Mouse (Mus musculus) frontal cortex, postnatal 14 days (tissue): ENCODE results near the gene Lamc1.
A peak's percentile ranks its signal among the peaks of the same experiment; 100 is the strongest.

Experiments used
- DNase-seq, 2 experiments: peaks; one replicate each; pipeline ENCODE4 v3.0.0; 2022; ENCODE audit warnings: low spot score in 2 of 2

Lamc1 gene

DNA sequence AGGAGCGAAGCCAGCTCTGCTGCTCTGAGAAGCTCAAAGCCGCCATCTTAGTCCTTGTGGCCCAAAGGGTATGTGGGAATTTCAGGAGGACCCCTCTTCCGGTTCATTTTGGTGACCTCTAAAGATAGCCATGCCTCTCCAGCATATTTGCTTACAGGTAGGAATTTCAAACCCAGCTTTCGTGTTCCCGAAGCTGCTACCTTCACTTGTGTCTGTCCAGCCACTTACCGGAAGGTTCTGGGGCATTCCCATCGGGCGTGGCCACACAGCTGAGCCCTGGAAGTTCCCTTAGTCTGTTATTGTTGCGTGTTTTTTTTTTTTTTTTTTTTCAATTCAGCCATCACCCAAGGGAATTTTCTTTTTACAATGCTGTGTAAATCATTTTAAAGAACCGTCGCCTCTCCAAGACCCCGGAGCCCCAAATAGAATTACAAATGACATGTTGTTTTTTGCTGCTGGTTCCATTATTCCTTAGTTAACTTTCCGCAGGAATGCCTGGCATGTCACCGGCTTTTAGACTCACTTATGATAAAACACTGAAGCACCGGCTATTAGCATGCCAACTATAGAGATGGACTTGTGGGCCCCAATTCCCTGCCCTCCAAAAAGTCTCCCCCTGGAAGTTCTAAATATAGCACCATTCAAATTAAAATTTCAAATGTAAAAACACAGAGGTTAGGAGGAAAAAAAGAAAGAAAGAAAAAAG lies 141.2 kb downstream of the Lamc1 start:
- DNase-seq = no peak

DNA sequence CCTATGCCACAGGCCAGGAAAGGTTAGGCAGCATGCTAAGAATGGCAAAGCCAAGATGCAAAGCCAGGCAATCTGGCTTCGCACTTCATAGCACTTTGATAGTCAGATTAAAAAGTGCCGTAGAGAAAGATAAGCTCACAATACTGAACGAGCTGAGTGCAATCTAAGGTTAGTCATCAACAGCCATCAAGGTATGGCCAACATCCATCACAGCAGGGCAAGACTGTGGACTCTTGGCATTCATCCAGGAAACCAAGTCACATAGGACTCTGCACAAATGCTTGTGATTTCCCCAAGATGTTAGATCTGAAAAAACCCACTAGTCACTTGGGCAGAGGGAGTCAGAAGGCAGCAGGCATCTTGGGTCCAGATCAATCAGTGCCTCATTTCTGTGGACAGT lies 144.5 kb downstream of the Lamc1 start:
- DNase-seq = no peak

DNA sequence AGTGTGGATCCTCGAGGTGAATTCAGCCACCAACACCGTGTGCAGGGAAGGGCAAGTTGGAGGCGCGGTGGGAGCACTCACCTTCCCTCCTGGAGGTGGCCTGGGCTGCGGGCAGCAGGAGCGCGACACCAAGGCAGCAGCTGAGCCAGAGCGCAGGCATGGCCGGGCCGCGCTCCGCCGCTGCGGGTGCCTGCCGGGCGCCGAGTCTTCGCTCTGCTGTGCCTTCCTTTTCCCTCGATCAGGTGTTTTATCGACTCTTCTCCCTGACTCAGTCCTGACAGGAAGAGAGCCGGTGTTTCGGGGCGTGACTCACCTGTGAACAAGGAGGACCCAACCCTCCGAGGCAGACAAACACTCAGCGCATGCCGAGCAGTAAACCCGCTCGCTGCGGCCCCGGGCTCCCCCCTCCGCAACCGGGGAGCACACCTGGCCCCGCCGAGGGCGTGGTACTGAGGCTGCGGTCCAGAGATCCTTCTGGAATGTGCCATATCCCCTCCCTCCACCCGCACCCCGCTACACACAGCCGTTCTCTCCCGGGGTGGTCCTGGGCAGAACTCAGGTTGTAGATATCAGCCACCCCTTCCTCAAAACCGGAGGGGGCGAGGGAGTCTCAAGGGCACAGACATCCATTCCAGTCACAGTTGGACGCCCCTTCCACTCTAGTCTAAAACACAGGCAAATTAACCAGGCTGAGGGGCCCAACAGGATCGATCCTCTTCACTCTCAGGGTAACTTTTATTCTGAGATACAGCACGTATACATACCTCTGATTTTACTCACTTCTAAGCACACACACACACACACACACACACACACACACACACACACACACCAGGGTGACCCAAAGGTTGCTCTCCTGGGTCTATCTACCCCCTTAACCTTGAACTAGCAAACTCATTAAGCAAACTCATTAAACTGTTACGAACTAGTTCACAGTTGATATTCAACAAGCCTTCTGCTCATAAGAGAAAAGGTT lies 146.5 kb downstream of the Lamc1 start, which contains the start of gene Lamc2:
Gene Lamc2 (minus strand): TSS at position 620 of the 976 bp plus-strand sequence.
- DNase-seq = peak in 1 of 2 experiments; percentile 13

DNA sequence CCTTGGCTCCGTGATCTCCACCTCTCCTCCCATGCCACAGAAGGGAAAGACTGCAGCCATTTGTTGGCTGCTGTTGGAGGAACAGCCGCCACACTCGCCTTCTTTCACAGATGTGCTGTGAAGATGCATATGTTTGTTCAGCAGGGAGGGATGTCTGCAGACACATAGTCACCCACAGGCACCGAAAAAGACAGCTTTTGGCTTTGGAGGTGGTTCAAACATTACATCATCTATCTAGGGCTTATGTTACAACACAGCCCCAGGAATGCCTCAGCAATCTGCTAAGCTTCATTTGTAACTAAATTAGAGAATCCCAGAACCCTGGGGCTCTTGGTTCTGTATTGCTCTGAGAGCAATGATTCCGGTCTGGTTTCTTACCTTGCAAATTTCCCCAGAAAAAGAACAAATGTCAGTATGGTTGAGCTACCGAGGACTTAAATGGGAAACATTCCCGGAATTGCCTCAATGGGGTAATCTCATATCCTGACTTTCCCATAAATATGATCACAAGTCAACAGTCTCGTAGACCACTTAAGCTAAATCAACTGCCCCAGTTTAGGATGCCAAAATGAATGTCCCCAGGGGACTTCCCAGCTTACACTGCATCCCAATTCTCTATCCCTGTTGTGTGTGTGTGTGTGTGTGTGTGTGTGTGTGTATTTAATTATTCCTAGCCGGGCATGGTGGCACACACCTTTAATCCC lies 151.8 kb downstream of the Lamc1 start:
- DNase-seq = peak; percentile 21 to 40

DNA sequence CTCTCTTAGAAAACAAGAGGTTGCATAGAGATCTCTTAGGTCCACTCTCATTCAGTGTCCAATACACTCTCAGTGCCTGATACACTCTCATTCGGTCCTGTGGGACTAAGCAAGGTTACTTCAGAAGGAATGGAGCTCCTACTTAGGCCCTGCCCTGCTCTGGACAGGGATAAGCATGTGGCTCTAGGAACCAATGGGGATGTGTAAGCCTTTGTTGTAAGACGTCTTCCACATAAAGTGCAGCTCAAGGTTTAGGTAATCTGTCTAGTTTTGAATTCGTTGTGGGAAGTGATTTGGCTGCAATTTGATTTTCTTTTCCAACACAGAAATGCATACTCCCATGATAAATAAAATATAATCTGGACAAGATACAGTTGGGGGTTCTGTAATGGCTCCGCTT lies 152.4 kb downstream of the Lamc1 start:
- no peak for DNase-seq

DNA sequence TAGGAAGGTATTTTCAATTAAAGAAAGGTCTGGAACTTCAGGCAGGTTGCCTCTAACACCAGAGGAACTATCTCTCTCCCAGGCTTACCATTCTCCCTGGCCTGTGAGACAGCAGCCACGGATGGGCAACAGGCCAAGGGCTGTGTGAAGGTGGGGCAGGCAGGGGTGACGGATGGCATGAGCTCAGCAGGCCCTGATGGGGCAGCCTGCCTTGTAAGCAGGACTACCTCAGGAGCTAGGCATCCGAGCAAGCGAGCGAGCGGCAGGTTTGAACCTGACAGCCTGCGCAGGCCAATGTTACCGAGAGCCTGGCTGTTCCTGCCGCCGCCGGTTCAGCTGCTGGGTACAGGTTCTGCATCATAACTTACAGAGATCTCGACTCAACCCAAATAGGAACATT lies 157.8 kb downstream of the Lamc1 start:
- DNase-seq = no peak

DNA sequence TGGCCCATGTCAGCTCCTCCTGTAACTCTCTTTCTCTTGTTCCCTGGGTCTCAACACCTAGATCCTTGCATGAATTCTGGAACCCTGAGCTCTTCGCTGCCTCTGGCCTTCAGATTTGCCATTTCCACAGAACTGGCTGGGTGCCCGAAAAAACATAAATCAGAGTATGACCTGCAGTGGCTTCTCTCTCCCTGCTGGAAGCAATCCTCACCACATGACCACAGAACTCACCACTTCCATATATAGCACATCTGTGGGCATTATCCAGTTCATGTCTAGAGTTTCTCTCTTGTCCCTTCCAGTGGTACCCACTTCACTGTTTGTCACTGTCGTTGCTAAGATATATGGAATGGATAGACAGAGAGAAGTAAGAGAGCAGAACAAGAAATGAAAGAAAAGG lies 159.3 kb downstream of the Lamc1 start:
- DNase-seq = no peak

DNA sequence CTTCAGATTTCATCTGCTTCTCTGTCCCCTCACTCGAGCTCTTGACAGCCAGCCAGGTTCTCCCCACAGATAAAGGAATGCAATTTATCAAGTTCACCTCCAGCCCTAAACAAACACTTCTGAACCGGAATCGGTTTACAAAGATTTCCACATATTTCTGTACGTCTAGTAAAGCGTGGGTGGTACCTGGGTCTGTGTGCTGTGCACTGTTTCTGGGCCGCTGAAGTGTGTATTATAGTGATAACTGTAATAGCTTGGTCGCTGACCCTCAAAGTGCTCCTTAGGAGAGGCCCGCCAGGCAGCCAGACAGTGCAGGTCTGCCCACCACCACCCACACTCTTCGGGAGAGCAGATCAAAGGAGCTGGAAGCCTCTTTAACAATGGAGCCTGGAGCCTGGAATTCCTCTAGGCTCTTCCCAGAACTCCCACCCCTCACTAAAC lies 160.3 kb downstream of the Lamc1 start:
- no peak for DNase-seq

DNA sequence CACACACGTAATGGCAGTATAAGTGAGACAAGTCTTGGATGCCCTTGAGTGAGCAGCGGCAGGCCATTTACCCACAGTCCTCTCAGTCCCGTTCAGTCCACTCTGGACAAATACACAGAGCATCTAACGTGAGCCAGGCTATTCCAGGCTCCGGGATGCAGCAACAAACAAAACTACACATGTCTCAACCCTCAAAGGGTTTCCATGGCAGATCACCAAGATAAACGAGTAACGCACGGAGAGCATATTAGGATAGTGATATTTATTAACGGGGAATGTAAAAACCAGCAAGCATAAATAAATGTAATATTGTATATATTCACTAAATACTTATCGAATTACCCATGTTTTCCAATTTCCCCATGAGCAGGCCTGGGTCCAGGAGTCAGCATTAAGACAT lies 161.6 kb downstream of the Lamc1 start:
- no peak for DNase-seq
